ENCODE assay signal across 9 mouse cellular contexts in genomic region chr12:58802410-58802809, GRCm38 (mm10).
DNase-seq lines count a peak whose midpoint lies in the region; ATAC-seq and TF ChIP-seq lines count a peak whose summit lies in the region.
"Had no signal": no experiment of that assay in that cellular context is flagged by ENCODE, and none has a peak within 500 bp of the region (broad histone marks: within the 10 kb centered on the region; RNA-seq: fewer than 3 reads in every experiment).

No protein-coding gene starts in this region.

- H3K4me3 ChIP-seq in cerebellum, adult 2 months (replicated peaks; ENCODE audit: insufficient read depth, low read depth, low read length) = no peak overlapping the region
- no peak overlapping the region for H3K4me3 ChIP-seq in hindbrain, embryonic 14.5 days (replicated peaks; ENCODE audit: low read length)
- H3K4me3 ChIP-seq: limb, embryonic 15.5 days had no signal

- peak; percentile 32; the same call in 1 of the 2 replicates for TF ChIP-seq CTCF in cerebellum, adult 2 months (IDR thresholded peaks at IDR 0.05; ENCODE audit: borderline replicate concordance, insufficient read depth, low read depth, low read length)

- ATAC-seq in hindbrain, embryonic 14.5 days (ENCODE audit: low FRiP score) = peak; percentile 84

- no peak overlapping the region for H3K27ac ChIP-seq in cerebellum, adult 2 months (ENCODE audit: insufficient read depth, low read length)
- H3K27ac ChIP-seq in hindbrain, embryonic 14.5 days = no peak overlapping the region
- H3K27ac ChIP-seq: limb, embryonic 15.5 days had no signal

- H3K9ac ChIP-seq in hindbrain, embryonic 14.5 days = no peak overlapping the region
- H3K9ac ChIP-seq: limb, embryonic 15.5 days had no signal

- H3K4me2 ChIP-seq in hindbrain, embryonic 14.5 days (replicated peaks) = no peak overlapping the region
- H3K4me2 ChIP-seq: limb, embryonic 15.5 days had no signal

- WGBS in cerebellum, adult 2 months = 48% methylated on average over 4 of the region's 4 CpGs
- WGBS in hindbrain, embryonic 14.5 days = 48% methylated on average over 4 of the region's 4 CpGs

- no peak for TF ChIP-seq POLR2A in cerebellum, adult 2 months (IDR thresholded peaks at IDR 0.05; ENCODE audit: borderline replicate concordance, insufficient read depth, low read length)

- H3K9me3 ChIP-seq in hindbrain, embryonic 14.5 days (ENCODE audit: control insufficient read depth, low read length) = no peaks in the 10 kb centered on the region
- H3K9me3 ChIP-seq: limb, embryonic 15.5 days had no signal

- no peaks in the 10 kb centered on the region for H3K36me3 ChIP-seq in hindbrain, embryonic 14.5 days (replicated peaks; ENCODE audit: control insufficient read depth, insufficient read depth)
- H3K36me3 ChIP-seq: limb, embryonic 15.5 days had no signal

- no peaks in the 10 kb centered on the region for H3K4me1 ChIP-seq in cerebellum, adult 2 months (ENCODE audit: control insufficient read depth, insufficient read depth, low read length)
- no peaks in the 10 kb centered on the region for H3K4me1 ChIP-seq in hindbrain, embryonic 14.5 days (replicated peaks; ENCODE audit: control insufficient read depth, insufficient read depth, low read length)
- H3K4me1 ChIP-seq: limb, embryonic 15.5 days had no signal

- H3K27me3 ChIP-seq in cerebellum, adult 2 months (ENCODE audit: control insufficient read depth, insufficient read depth, low read length) = no peaks in the 10 kb centered on the region
- no peaks in the 10 kb centered on the region for H3K27me3 ChIP-seq in hindbrain, embryonic 14.5 days (ENCODE audit: control insufficient read depth, insufficient read depth, low read length)
- H3K27me3 ChIP-seq: limb, embryonic 15.5 days had no signal

- peak; percentile 30 for DNase-seq in Muller cell, postnatal 12 days (ENCODE audit: inconsistent ontology term)
- peak; percentile 16 to 27 for DNase-seq in cerebellum, adult 2 months
- DNase-seq in frontal cortex, adult 2 months (ENCODE audit: extremely low spot score in 1 of 2, low spot score in 1 of 2) = peak; percentile 70 to 93
- DNase-seq in hindbrain, embryonic 14.5 days (ENCODE audit: low spot score) = peak; percentile 81
- DNase-seq in layer of hippocampus, postnatal 25 days (ENCODE audit: extremely low spot score in 1 of 2, low spot score in 1 of 2) = peak; percentile 69 to 93
- DNase-seq in lung, postnatal 4 days = peak; percentile 59 to 79
- DNase-seq in right cerebral cortex, postnatal 4 days = peak; percentile 88
- peak; percentile 44 to 83 for DNase-seq in urinary bladder, postnatal 4 days (ENCODE audit: low spot score in 2 of 2)

Comparison
In these comparisons a context has a peak if more than half of its experiments do, and no peak if none do; other contexts are left out.
1. DNase-seq: peak in every context shown above with its lines; median percentile 88 in right cerebral cortex, postnatal 4 days; 82 in frontal cortex, adult 2 months; 81 in hindbrain, embryonic 14.5 days; 81 in layer of hippocampus, postnatal 25 days; 69 in lung, postnatal 4 days; 64 in urinary bladder, postnatal 4 days; 30 in Muller cell, postnatal 12 days; 22 in cerebellum, adult 2 months.